7 mouse cellular contexts compared by ENCODE assay signal in genomic region chr9:75610571-75611493, GRCm38 (mm10). TPM values are rescaled to one million over a fixed set of nuclear protein-coding genes. Genes with fewer than 3 reads are reported as not detected.
DNase-seq lines count a peak whose midpoint lies in the region; ATAC-seq lines count a peak whose summit lies in the region.

Gene Tmod2 (minus strand): TSS chr9:75611325.

- ATAC-seq in frontal cortex, adult (ENCODE audit: low TSS enrichment) = peak; percentile 88

- intact Hi-C loops in left cerebral cortex, postnatal 10 days (cut with DNase I) = loop anchor here (2.0 kb wide), 1 partner anchor 14 kb away; the partner anchor contains the start of gene Lysmd2

- no peak for DNase-seq in adrenal gland, adult 8-10 months
- DNase-seq in cerebellum, adult 9-10 months = peak; percentile 87
- peak; percentile 62 for DNase-seq in heart, postnatal 4 days
- DNase-seq in left cerebral cortex, postnatal 10 days (ENCODE audit: extremely low spot score in 1 of 2, low spot score in 2 of 2) = peak; percentile 70 to 79
- DNase-seq in mesoderm, embryonic 11.5 days (ENCODE audit: low read depth, low spot score) = peak; percentile 64
- DNase-seq in right cerebral cortex, postnatal 4 days = peak; percentile 73

RNA-seq across cellular contexts. Expression of gene Tmod2, which starts in this region (rescaled TPM):
- total RNA-seq in adrenal gland, adult 8-10 months (2022) = 10 to 100 TPM; 11.3 to 23.2 (median 16.8) TPM
- 1 to 10 TPM; 4.6 to 5.6 TPM for total RNA-seq in heart, postnatal 4 days (2021)
- 100 to 1,000 TPM; 495 to 501 TPM for total RNA-seq in left cerebral cortex, postnatal 10 days (2021)

Comparison
In these comparisons a context has a peak if more than half of its experiments do, and no peak if none do; other contexts are left out.
1. RNA of gene Tmod2 (total RNA-seq): 495 to 501 TPM in left cerebral cortex, postnatal 10 days; 11.3 to 23.2 TPM in adrenal gland, adult 8-10 months and 4.6 to 5.6 TPM in heart, postnatal 4 days; every median in the first group is over 10 times any median in the second.